Mouse (Mus musculus) testis, adult 2 months (tissue): Measurements from ENCODE around the gene Pla2r1.

Experiments used
- CTCF ChIP-seq: fragments of 200-500 bp; IDR thresholded peaks from 2 replicates; pipeline ENCODE4 v1.5.1; 2012; ENCODE audit warnings: low read depth, mild to moderate bottlenecking, inconsistent platforms, low read length, moderate library complexity; ENCODE audit not compliant: control insufficient read depth, insufficient read depth, insufficient replicate concordance
- POLR2A ChIP-seq: fragments of 200-500 bp; IDR thresholded peaks from 2 replicates; pipeline ENCODE4 v1.6.1; 2012; ENCODE audit warnings: low read depth, mild to moderate bottlenecking, inconsistent platforms, low read length, moderate library complexity; ENCODE audit not compliant: control insufficient read depth

DNA sequence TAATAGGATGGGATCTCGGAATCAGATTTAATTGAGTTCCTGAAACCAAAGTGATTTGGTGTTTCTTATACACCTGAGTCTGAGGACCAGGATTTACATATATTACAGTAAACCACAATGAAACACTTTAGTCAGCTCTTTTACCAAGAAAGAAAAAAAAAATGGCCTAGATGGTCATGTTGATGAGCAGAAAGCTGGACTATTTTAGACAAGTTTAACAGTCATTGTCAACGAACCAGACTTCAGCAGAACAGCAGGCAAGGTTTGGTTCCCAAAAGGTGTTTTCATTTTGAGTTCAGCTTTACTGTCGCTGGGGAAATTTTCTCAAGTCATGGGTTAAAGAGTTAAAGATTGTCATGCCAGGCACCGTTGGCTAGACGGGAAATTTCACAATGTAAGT, 175.8 kb downstream of the Pla2r1 start:
- TF ChIP-seq CTCF (no peak), POLR2A (no peak)
